In the genomic region with DNA sequence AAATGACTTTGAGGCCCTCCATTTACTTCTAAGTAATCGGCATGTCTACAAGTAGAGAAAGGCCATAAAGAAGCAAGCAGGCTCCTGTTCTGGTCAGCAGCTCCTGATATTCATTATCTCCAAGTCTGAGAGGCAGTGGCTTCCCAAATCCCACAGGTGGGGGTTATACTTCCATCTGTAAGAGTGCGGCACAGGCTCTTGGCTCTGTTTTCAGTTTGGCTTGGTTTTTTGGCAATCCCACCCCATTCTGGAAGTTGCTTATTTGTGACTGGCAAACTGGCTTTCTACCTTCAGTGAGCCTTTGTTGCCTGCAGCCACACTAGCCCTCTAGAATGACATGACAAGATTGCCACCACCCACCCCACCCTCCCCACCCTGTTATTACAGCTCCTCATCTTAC, we compare ENCODE assay signal across 18 mouse cellular contexts.
DNase-seq lines count a peak whose midpoint lies in the region; ATAC-seq and TF ChIP-seq lines count a peak whose summit lies in the region.
"Had no signal": no experiment of that assay in that cellular context is flagged by ENCODE, and none has a peak within 500 bp of the region (broad histone marks: within the 10 kb centered on the region; RNA-seq: fewer than 3 reads in every experiment).

No protein-coding gene starts in this region.

- no peaks in the 10 kb centered on the region for H3K27me3 ChIP-seq in embryonic facial prominence, embryonic 14.5 days (replicated peaks; ENCODE audit: control insufficient read depth, insufficient read depth, low read length)
- H3K27me3 ChIP-seq in embryonic facial prominence, embryonic 10.5 days (replicated peaks; ENCODE audit: low read depth, poor library complexity, severe bottlenecking), result no peaks in the 10 kb centered on the region
- H3K27me3 ChIP-seq: lung, embryonic 15.5 days; neural tube, embryonic 13.5 days had no signal

- H3K4me2 ChIP-seq in embryonic facial prominence, embryonic 14.5 days (ENCODE audit: low read depth, low read length), result no peak overlapping the region
- H3K4me2 ChIP-seq: lung, embryonic 15.5 days; neural tube, embryonic 13.5 days had no signal

- ATAC-seq in embryonic facial prominence, embryonic 14.5 days (ENCODE audit: low read depth), result peak; percentile 51; the same call in 1 of the 2 replicates
- ATAC-seq: forebrain, embryonic 16.5 days had no signal

- DNase-seq in embryonic facial prominence, embryonic 14.5 days (ENCODE audit: low spot score), result peak; percentile 21
- no peak for DNase-seq in embryonic facial prominence, embryonic 10.5 days (ENCODE audit: low spot score)
- no peak for DNase-seq in layer of hippocampus, adult 2 months (ENCODE audit: low spot score in 2 of 2)
- no peak for DNase-seq in layer of hippocampus, adult 11-12 months (ENCODE audit: low spot score)
- DNase-seq in cerebellum, adult 9-10 months, result peak; percentile 61
- DNase-seq in fibroblast of lung, adult 2 months (ENCODE audit: low read depth), result peak; percentile 2
- DNase-seq in testis, postnatal 10 days (ENCODE audit: low spot score), result no peak
- DNase-seq: B cell, adult 2 months; gastrocnemius, postnatal 36 days; kidney, adult 11 months; lung, postnatal 4 days; right cerebral cortex, adult 18-20 months; thymus, postnatal 36 days had no signal

- H3K4me3 ChIP-seq in embryonic facial prominence, embryonic 14.5 days (ENCODE audit: low read depth, low read length), result no peak overlapping the region
- H3K4me3 ChIP-seq in embryonic facial prominence, embryonic 10.5 days, result no peak overlapping the region
- no peak overlapping the region for H3K4me3 ChIP-seq in layer of hippocampus, adult 2 months
- H3K4me3 ChIP-seq: heart, embryonic 10.5 days; lung, embryonic 15.5 days; neural tube, embryonic 13.5 days had no signal

- no peaks in the 10 kb centered on the region for H3K36me3 ChIP-seq in embryonic facial prominence, embryonic 14.5 days (ENCODE audit: control insufficient read depth, insufficient read depth, low read length)
- no peaks in the 10 kb centered on the region for H3K36me3 ChIP-seq in embryonic facial prominence, embryonic 10.5 days (replicated peaks)
- H3K36me3 ChIP-seq: heart, embryonic 10.5 days; lung, embryonic 15.5 days; neural tube, embryonic 13.5 days had no signal

- TF ChIP-seq CTCF in layer of hippocampus, adult 2 months (conservative IDR thresholded peaks at IDR 0.05), result no peak

- peaks cover 4% of the 10 kb centered on the region; the same call in 1 of the 2 replicates for H3K4me1 ChIP-seq in embryonic facial prominence, embryonic 14.5 days (ENCODE audit: control insufficient read depth, insufficient read depth, low read length)
- peaks cover 8% of the 10 kb centered on the region; the same call in 1 of the 2 replicates for H3K4me1 ChIP-seq in embryonic facial prominence, embryonic 10.5 days
- H3K4me1 ChIP-seq: heart, embryonic 10.5 days; lung, embryonic 15.5 days had no signal

- no peaks in the 10 kb centered on the region for H3K9me3 ChIP-seq in embryonic facial prominence, embryonic 14.5 days (ENCODE audit: control insufficient read depth, low read length)
- H3K9me3 ChIP-seq in embryonic facial prominence, embryonic 10.5 days, result no peaks in the 10 kb centered on the region
- H3K9me3 ChIP-seq: heart, embryonic 10.5 days; lung, embryonic 15.5 days; neural tube, embryonic 13.5 days had no signal

- no peak overlapping the region for H3K27ac ChIP-seq in embryonic facial prominence, embryonic 14.5 days (replicated peaks; ENCODE audit: low read depth, low read length)
- H3K27ac ChIP-seq in embryonic facial prominence, embryonic 10.5 days (replicated peaks), result no peak overlapping the region
- H3K27ac ChIP-seq in layer of hippocampus, adult 2 months, result 0 out of 2 replicates have a peak overlapping the region, but pooled peaks have one; percentile 18
- H3K27ac ChIP-seq: heart, embryonic 10.5 days; liver, embryonic 14.5 days; lung, embryonic 15.5 days; neural tube, embryonic 13.5 days had no signal

- WGBS in embryonic facial prominence, embryonic 14.5 days, result 41% methylated on average over 2 of the region's 2 CpGs
- 72% methylated on average over 2 of the region's 2 CpGs for WGBS in embryonic facial prominence, embryonic 10.5 days

- no peak overlapping the region for H3K9ac ChIP-seq in embryonic facial prominence, embryonic 14.5 days (ENCODE audit: low read depth, low read length)
- H3K9ac ChIP-seq: liver, embryonic 14.5 days; lung, embryonic 15.5 days; neural tube, embryonic 13.5 days had no signal

Comparison
In these comparisons a context has a peak if more than half of its experiments do, and no peak if none do; other contexts are left out.
1. DNase-seq: peak in embryonic facial prominence, embryonic 14.5 days (single experiment), cerebellum, adult 9-10 months (single experiment) and fibroblast of lung, adult 2 months (single experiment); none in embryonic facial prominence, embryonic 10.5 days (single experiment), layer of hippocampus, adult 2 months (0 of 2), layer of hippocampus, adult 11-12 months (single experiment) and testis, postnatal 10 days (single experiment).